Mouse (Mus musculus): ENCODE measurements around the gene Dedd2.

The Dedd2 gene

DNA sequence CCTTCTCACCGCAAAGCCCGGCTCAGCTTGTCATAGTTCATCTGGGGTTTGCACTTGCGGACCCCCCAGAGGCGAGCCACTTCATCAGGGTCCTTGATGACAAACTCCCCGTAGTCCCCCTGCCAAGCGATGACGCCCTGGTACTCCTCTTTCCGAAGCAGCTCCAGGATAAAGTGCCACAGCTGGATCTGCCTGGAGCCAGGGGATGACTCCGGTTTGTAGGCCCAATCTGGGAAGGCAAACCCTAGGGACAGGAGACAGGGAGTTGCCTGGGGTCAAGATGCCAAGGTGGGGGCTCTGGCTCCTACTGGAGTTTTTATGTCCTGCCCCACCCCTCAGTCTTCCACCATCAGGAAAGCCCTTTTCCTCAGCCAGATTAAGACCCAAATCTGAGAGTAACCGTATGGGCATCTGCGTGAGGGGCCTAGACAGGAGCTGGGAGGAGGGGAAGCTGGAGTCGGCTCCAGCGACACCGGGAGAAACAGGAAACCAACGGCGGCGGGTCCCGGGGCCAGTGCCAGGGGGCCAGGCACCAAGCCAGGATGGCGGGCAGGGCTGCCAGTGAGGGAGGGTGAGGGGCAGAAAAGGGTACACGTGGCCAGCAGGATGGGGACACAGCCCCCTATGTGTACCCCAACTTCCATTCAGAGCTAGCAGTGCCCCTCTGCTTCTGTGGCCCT is 25.8 kb upstream of the Dedd2 start:
- DNase-seq (ENCODE audit: low spot score): peak; percentile 80

DNA sequence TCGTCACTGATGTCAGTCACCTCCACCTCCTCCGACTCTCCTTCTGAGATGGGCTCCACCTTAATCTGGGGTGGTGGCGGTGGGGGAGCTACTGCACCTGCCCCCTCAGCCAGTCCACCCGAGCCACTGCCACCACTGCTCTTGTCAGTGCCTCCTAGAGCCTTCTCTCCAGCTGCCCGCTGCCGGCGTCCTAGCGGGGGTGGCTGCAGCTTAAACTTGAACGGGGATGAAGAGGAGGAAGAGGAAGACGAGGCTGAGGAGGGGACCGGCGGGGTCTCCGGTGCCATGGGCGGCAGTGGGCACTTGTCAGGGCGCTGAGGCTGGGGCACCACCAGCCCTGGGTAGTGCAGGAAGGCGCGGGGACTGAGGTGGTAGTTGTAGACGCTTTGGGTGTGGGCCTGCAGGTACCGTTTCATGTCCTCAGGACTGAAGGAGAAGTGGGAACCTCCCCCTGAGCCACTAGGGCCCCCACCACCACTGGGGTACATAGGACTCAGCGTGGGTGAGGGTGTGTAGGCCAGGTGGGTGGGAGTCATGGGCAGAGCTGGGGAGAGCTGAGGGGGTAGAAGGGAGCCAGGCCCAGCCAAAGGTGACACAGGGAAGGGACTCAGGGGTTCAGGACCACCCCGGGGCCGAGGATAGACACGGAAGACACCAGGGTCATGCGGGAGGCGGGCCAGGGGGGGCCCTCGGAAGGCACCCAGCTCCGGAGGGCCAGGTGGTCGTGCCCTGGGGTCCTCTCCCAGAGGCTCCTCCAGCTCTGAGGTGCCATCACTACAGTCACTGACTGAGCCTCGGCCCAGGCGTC is 24.4 kb upstream of the Dedd2 start:
- no peak for DNase-seq (ENCODE audit: low spot score)

DNA sequence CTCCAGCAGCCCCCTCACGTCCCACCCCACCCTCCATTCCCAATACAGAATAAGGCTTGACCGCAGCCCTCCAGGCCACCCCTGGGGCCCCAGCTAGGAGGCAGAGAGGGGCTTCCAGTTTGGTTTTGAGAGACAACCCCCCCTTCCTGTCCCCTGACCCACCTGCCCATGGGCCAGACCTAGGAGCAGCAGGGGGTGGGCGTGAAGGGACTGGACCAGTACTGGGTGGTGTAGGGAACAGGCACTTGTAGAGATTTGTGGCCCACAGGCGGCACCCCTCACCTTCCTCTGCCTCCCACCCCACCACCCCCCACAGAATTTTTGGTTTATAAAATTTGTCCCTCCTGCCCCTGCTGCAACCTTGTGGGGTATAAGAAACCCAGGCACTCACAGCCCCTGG is 22.9 kb upstream of the Dedd2 start:
- DNase-seq (ENCODE audit: low spot score): no peak

DNA sequence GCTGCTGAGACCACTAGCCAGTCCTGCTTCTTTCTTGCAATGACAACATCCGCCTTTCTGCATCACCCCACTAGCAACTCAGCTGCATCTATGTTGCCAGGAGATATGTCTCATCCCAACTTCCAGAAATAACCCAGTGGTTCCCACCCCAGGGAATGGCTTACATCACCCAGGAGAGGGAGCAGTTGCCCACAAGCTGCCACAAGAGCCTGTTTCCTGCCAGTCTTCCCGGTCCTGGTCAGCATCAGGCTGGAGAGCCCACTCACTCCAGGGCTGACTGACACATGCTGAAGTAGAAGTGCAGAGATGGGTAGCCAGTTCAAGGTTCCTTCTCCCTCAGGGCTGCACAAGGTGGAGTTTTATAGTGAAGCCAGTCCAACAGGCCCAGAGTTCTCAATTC is 20.6 kb upstream of the Dedd2 start:
- peak; percentile 86 for DNase-seq (ENCODE audit: low spot score)

DNA sequence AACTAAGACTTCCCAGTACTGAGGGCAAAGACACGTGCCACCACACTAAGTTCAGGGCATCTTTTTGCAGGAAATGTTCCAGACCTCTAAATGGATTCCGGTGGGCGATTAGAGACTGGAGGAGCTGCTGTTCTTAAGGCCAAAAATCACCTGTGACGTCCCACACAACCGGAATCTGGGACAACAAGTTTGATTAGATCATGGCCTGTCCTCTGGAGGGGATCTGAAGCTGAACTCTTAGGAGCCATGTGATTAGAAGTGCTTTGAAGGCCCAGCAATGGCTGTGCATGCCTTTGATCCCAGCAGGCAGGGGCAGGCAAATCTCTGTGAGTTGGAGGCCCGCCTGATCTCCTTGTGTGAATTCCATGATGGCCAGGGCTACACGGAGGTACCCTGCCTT is 20.2 kb upstream of the Dedd2 start:
- DNase-seq (ENCODE audit: low spot score): no peak

DNA sequence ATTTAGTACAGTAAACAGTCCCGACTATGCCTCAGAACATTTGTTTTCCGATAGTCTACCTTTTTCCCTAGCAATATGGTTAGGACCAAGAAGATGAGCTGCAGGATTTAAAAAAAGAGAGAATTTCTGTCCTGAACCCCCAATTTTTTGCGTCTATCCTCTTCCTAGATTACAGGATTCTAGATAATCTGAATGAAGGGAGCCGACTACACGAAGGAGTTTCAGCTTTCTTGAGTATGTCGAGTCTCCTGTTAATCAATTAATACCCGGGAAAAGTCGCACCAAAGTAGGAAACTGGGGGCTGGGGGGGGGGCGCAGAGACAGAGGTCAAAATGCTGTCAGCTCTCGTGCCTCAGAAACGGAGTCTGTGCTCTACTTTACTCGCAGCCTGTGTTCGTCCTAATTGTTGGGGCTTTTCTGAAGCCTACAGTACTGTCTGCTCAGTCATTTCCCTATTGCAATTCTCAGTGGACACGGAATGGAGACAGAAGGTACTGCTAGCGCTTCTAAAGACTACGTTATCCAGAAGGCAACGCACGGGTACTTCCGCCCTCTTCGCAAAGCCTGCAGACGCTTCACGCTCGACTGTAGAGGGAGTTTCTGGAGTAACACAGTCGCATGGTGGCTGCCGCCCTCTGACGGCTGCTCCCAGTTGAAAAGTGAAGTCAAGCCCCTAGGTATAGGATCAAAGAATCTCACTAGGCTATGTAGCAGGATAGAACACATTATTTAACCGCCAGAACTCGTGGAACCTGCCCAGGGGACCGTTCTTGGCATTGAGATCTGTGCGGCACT is 18.6 kb upstream of the Dedd2 start:
- peak; percentile 89 for DNase-seq (ENCODE audit: low spot score)

DNA sequence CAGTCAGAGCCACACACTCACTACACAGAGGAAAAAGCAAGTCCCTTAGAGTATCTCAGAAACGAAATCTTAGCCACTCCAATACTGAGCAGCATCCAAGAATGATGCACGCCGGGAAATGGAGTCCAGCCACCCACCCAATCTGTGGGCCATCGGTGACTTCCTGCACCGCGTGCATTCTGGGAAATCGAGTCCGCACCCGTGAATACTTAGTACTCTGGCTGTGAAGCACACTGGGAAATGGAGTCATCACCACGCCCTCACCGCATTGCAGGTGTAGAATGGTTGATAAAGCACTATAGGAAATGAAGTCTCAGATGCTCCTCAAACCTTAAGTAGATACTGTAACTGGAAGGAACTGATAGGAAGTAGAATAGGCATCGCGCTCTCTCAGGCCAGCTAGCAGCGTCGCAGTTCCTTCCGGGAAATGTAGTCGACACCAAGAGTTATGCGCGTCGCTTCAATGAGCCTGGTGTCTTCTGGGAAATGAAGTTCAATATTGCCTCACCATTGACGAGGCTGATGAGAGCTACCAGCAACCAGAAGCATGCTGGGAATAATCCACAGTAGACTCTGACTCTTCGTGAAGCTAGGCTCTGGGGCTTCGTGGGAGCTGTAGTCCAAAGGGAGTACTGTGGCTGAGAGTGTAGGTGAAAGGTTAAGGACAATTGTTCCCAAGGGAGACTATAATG is 17.7 kb upstream of the Dedd2 start:
- peak; percentile 97 for DNase-seq (ENCODE audit: low spot score)

DNA sequence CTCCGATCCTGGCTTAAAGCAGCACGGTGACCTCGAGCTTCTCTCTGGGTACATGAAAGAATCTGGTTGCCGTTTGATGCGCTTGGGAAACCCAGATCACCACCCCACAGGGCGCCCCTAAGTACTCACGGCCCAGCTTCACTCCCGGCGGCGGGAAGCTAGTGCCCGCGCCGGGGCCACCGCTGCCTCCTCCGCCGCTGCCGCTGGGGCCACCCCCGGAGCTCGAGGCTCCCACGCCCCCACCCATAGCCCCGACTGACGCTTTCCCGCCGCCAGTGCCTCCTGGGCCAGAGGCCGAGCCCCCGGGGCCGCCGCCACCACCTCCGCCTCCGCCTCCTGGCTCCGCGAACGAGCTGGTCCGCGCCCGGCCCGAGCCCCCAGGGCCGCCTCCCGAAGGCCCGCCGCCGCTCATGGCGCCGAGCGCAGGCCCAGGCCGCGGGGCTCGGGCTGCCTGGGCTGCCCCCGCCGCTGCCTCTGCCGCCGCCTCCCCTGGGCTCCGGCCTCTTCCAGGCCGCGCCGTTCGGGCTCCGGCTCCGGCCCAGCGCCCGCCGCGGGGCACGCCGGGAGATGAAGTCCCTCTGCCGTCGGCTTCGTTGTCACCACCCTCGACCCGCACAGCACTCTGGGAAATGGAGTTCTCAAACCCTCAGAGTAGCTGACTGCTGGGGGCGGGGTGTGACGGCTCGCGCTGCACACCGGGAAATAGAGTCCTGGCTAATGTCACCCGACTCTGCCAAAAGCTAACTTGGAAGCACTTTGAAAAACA is 17.0 kb upstream of the Dedd2 start, which contains the start of gene Gsk3a:
Gene Gsk3a (minus strand): TSS at position 603 of the 766 bp plus-strand sequence.
- DNase-seq (ENCODE audit: low spot score): peak; percentile 98

DNA sequence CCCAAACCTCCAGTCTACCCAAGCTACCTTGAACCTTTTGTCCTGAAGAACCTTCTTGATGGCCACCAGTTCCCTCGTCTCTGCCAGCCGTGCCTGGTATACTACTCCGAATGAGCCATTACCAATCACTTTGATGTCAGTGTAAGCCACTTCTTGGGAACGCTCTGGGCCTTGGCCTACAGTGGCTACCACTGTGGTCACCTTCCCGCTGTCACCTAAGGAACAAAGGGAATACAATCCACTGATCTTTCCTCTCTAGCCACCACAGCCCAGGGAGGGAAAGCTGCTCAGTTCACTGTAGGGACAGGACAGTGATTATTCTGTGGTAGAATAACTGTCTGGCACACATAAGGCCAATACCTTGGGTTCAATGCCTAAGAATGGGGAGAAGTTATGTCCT is 15.1 kb upstream of the Dedd2 start:
- no peak for DNase-seq (ENCODE audit: low spot score)

DNA sequence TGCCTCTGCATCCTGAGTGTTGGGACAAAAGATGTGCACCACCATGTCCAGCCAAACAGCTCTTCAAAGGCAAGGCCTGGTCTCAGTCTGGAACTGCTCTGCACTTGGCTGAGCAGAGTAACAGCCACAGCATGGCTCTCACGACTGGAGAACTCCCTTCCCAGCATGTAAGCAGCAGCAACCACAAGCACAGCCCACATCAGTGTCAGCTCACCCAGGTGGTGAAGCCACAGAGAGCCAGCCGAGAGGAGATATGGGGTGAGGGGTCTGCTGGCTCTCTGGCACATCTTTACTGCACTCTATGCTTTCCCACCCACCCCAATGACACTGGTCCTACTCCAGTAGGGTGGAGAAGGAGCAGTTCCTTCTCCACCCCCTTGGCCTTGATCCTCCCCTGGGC is 12.6 kb upstream of the Dedd2 start:
- no peak for DNase-seq (ENCODE audit: low spot score)

DNA sequence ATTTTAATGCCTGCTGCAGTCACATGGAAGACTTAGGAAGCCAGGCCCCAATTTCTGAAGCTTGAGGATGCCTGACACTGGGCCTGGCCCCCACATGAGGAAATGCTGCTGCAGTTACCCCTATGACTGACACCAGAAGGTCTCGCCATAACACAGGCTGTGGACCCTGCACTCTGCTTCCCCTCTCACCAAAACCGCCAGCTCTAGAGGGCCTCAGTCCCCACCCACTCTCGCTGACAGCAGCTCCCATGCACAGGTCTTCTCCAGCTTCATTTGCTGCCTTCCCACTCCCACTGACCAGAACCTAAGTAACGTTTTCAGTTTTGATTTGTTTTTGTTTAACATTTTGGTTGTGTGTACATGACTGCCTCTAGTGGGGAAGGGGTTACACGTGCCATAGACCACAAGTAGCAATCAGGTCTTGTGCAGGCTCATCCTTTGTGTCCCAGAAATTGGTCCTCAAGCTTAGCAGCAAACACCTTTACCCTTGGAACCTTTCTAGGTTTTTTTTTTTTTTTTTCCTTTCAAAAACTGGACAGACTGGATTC is 11.8 kb upstream of the Dedd2 start:
- DNase-seq (ENCODE audit: low spot score): no peak

DNA sequence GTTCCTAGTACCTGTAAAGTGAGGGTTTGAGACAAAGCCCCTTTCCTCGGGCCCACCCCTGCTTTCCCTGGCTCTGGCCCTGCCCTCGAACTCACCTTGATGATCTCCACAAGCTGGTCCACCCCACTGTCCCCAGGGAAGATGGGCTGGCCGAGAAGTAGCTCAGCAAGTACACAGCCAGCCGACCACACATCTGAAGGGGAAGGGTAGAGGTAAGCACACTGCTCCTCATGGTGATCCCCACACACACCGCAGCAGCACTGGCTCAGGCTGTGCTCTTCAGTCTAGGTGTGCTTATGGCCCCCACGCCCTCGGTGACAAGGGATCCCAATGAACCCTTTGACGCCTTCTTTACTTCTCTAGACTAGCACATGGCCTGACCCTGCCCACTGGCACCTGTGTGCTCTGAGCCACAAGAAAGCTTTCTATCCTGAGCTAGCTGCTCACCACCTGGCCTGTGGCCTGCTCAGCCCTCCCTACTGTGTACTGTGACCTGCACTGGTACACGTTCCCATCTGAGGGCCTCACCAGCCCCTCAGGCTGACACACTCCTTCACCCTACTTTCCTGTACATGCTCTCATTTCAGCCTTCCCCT is 10.4 kb upstream of the Dedd2 start:
- DNase-seq (ENCODE audit: low spot score): no peak

DNA sequence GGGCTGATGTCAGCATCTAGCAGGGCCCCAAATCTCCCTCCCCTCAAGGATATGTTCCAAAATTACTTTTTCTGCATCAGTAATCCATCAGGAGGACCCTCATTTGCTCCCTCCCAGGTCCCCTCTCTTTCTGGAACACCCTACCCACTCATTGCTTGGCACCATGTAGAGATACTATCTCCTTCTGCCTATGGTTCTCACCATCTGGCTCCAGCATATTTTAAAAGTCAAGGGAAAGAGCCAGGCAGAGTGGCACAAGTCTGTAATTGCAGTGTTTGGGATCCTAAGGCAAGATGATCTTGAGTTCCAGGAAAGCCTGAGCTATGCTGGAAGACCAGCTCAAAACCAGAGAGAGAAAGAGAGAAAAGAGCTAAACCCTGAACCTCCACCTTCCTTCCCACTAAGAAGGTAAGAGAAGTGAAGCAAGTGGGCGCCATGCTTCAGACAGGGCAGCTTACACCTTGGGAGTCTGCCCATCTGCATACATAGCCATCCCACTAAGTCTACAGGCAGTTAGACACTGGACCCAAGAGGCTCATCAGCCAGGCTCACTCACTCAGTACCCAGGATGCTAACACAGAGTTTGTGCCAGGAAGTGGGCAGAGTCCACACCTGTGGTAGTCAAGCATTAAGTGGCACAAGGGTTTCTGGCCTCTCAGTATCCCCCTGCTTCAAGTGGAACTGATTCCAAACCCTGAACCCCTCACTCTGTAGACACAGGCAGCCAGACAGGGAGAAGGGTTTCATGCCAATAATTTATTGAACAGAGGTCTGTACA is 7.3 kb upstream of the Dedd2 start:
- DNase-seq (ENCODE audit: low spot score): no peak

DNA sequence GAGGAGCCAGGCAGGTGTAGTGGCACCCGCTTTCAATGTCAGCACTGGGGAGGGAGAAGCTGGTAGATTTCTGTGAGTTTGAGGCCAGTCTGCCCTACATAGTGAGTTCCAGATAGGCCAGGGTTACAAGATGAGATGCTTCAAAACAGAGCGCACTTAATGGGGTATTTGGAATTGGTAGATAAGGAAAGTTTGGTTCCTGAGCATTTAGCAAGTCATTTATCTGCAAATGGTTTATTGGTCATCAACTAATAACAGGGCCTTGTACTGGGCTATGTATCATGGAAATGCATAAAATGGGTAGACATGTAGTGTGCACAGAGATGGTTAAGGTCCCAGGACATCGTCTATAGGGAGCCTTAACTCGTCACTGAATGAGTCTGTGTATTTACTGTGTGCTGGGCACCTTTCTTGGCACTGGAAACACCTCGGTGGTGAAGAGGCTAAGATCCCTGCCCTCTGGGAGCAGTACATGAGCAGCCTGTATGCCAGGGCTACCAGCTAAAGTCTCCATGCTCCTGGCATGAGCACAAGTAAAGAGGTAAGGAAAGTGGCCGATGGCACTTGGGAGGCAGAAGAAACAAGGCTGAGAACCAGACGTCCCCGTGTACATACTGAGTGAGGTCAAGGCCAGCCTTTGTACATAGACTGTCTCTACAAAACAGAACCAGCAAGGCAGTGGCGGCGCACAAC is 2.0 kb upstream of the Dedd2 start:
- no peak for DNase-seq (ENCODE audit: low spot score)

DNA sequence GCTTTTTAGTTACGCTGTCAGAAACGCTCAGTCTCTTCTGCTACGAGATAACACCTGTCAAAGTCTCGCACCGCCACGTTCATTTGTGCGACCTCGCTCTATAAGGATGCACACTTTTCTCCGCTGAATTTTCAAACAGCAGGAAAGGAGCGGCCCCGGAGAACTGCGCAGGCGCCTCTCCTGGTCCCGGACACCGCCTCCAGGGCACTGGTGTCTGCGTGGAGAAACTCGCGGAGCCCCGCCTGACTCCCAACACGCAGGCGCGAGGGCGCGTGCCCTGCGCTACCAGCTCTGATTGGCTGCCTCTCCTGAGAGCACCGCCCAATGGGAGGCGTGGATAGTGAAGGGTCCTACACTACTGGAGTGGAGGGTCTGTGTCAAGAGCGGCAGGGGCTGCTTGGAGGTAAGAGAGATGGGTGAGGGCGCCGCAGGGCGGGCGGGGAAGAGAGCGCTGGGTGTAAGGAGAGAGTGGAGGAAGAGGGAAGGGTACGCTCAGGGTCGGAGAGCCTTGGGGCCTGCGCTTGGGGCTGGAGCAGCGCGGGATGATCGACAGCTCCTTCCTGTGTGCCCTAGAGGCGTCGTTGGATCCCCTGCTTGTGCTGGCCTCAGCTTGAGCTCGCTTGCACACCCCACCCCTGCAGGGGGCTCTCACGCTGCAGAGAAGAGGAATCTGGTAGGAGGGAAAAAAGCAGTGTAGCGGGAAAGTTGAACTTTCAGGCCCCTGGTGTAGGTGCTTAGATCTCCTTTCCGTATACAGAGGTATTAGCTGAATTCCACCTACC is 878 bp upstream of the Dedd2 start, which contains the start of gene Zfp526:
Gene Zfp526 (plus strand): TSS at position 324 of the 782 bp plus-strand sequence.
- DNase-seq (ENCODE audit: low spot score): peak; percentile 98

DNA sequence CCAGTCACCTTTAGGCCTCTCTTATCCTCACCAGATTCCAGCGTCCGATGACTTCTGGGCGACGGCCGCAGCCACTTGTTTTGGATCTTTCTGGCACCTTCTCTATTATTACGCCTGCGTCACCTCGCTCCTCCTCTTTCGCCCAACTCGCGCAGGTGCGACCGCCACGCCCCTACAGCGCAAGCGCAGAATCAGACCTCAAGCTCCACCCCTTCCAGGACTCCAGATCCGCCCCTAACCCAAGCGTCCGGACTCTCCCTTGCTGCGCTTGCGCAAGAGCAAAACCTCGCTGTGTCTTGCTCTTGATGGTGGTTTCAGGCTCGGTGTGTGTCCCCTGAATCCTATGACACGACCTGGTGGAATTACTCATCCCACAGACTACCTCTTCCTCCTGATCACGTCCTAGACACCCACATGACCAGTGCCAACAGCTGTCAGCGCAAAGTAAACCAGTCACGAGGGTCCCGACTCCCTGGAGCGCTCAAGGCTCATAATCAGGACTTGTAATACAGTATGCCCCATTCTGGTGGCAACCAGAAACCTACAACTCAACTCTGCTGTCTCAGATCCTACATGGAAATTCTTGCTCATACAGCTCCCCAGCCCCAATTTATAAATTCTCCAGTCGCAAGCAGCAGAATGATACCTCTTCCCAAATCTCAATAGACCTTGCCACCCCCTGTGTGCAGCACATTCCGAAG is 509 bp downstream of the Dedd2 start:
- DNase-seq (ENCODE audit: low spot score): peak; percentile 96

DNA sequence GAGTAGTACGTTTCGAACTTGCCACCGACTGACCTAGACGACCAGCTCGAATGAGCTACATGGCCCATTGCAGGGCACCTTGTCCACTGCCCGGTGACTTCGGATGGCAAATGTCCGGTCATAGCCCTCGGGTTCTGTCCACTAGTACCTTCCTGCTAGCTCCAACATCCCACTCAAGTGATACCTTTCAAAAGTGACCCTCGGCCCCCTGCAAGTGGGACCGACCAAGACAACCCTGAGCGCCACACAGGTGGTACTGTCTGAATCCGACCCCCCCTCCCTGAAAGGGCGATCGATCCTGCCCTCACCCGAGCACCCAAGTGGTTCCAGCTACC is 1.0 kb downstream of the Dedd2 start:
- DNase-seq (ENCODE audit: low spot score): no peak

Data from layer of hippocampus, adult 11-12 months (tissue).